Mouse (Mus musculus): ENCODE measurements around the gene Phkg1.

DNA sequence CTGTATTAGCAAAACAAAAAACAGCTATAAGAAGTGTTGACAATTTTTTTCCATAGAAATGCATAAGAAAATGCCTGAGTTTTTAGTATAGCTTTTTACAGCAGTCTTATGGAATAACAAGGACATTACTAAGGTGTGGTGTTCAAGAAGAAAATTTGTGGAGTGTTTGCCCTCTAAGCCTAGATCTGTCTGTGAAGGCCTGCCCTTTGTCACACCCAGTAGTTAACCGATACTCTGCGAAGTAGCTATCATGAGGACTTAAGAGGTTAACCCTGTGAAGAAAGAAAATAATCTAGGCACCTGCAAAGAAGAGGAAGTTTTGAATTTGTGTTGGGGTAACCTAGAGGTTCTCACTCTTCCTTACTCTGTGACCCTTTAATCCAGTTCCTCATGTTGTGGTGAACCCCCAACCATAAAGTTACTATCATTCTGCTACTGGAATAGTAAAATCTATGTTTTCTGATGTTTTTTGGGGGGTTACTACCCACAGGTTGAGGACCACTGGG lies 49.2 kb upstream of the Phkg1 start:
- TF ChIP-seq CTCF (IDR thresholded peaks at IDR 0.05; ENCODE audit: low read depth, low read length) (no peak), POLR2A (IDR thresholded peaks at IDR 0.05; ENCODE audit: borderline replicate concordance, low read depth, low read length) (no peak)

Data from bone marrow macrophage, adult 2 months (primary cell).